Mouse (Mus musculus) limb, embryonic 11.5 days (tissue): ENCODE data around the gene Nanog. TPM values are rescaled to one million over a fixed set of nuclear protein-coding genes. Genes with fewer than 3 reads are reported as not detected.
"Not testable (repeated sequence)": the region's sequence is repeated elsewhere in the genome, so short reads cannot be mapped to it uniquely, and the experiment has no call there.

Experiments used
- ATAC-seq: fragments of 200-750 bp; cut with Nextera tagmentation; 2 replicates; pipeline ENCODE4 v1.8.0; 2017; ENCODE audit warnings: low read depth; ENCODE audit not compliant: insufficient number of reproducible peaks, low FRiP score, low TSS enrichment
- DNase-seq: peaks from one replicate; pipeline ENCODE4 v3.0.0-alpha.2; 2015; ENCODE audit warnings: low spot score
- H3K27ac ChIP-seq: fragments of 300-500 bp; sonication (generic); replicated peaks from 2 replicates; pipeline ENCODE4 v1.5.1; 2014; ENCODE audit warnings: low read depth, mild to moderate bottlenecking, low read length
- H3K27me3 ChIP-seq: fragments of 300-500 bp; sonication (generic); 2 replicates; pipeline ENCODE4 v1.6.1; 2014; ENCODE audit warnings: mild to moderate bottlenecking, low read length, mixed read lengths; ENCODE audit not compliant: control insufficient read depth, insufficient read depth
- H3K36me3 ChIP-seq: fragments of 300-500 bp; sonication (generic); 2 replicates; pipeline ENCODE4 v1.6.1; 2014; ENCODE audit warnings: mild to moderate bottlenecking, low read length, moderate library complexity, mixed read lengths; ENCODE audit not compliant: control insufficient read depth, insufficient read depth
- H3K4me1 ChIP-seq: fragments of 300-500 bp; sonication (generic); 2 replicates; pipeline ENCODE4 v1.6.1; 2014; ENCODE audit warnings: low read length, mixed read lengths; ENCODE audit not compliant: control insufficient read depth, insufficient read depth
- H3K4me2 ChIP-seq: fragments of 300-500 bp; sonication (generic); 2 replicates; pipeline ENCODE4 v1.6.1; 2014; ENCODE audit warnings: low read depth, mild to moderate bottlenecking, moderate library complexity; ENCODE audit not compliant: severe bottlenecking
- H3K4me3 ChIP-seq: fragments of 300-500 bp; sonication (generic); 2 replicates; pipeline ENCODE4 v1.5.1; 2014; ENCODE audit warnings: low read depth, low read length
- H3K9ac ChIP-seq: fragments of 300-500 bp; sonication (generic); 2 replicates; pipeline ENCODE4 v1.6.1; 2014; ENCODE audit warnings: mild to moderate bottlenecking, low read length
- H3K9me3 ChIP-seq: fragments of 300-500 bp; sonication (generic); 2 replicates; pipeline ENCODE4 v1.6.1; 2016; ENCODE audit warnings: low read length; ENCODE audit not compliant: control insufficient read depth
- WGBS: fragments of 180-500 bp; shearing (Covaris S2); extraction: QIAGEN DNeasy Blood & Tissue Kit; methylation state at CpG from one replicate; pipeline ENCODE4 v1.1.7; 2014; 5-methylcytosine and 5-hydroxymethylcytosine counted together
- polyA plus RNA-seq: library from polyadenylated mRNA; unstranded; fragments of >200 nt; fragmentation: Nextera tagmentation; extraction: Ambion mirVana; gene quantifications from 2 replicates; pipeline ENCODE4 v1.2.1, GENCODE M21; 2014

The Nanog gene
- polyA plus RNA-seq, 1 experiment from 2014 or later, result 0.07 TPM

DNA sequence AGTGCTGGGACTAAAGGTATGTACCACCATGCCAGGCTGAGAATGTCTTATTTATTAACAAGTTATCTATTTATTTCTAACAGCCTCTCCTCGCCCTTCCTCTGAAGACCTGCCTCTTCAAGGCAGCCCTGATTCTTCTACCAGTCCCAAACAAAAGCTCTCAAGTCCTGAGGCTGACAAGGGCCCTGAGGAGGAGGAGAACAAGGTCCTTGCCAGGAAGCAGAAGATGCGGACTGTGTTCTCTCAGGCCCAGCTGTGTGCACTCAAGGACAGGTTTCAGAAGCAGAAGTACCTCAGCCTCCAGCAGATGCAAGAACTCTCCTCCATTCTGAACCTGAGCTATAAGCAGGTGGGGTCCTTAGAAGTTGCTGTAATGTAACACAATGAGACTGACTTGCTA is 4.2 kb downstream of the Nanog start:
- Histone ChIP-seq H3K27me3 (peaks cover 14% of the 10 kb centered on the region), H3K4me2 (no peak overlapping the region), H3K27ac (no peak overlapping the region), H3K4me1 (no peaks in the 10 kb centered on the region), H3K9ac (no peak overlapping the region), H3K36me3 (no peaks in the 10 kb centered on the region), H3K4me3 (no peak overlapping the region), H3K9me3 (no peaks in the 10 kb centered on the region)
- 91% methylated on average over 2 of the region's 2 CpGs for WGBS
- ATAC-seq, result no peak
- DNase-seq, result no peak

DNA sequence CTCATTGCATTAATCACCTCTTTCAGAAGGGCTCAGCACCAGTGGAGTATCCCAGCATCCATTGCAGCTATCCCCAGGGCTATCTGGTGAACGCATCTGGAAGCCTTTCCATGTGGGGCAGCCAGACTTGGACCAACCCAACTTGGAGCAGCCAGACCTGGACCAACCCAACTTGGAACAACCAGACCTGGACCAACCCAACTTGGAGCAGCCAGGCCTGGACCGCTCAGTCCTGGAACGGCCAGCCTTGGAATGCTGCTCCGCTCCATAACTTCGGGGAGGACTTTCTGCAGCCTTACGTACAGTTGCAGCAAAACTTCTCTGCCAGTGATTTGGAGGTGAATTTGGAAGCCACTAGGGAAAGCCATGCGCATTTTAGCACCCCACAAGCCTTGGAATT is 5.8 kb downstream of the Nanog start:
- not testable (repeated sequence) for H3K4me1 ChIP-seq, H3K27me3 ChIP-seq, H3K9ac ChIP-seq, H3K9me3 ChIP-seq, H3K27ac ChIP-seq, H3K4me2 ChIP-seq, DNase-seq, H3K36me3 ChIP-seq, H3K4me3 ChIP-seq
- ATAC-seq, result 0 out of 2 replicates have a peak, but pooled peaks have one; percentile 51
- 90% methylated on average over 7 of the region's 7 CpGs for WGBS

DNA sequence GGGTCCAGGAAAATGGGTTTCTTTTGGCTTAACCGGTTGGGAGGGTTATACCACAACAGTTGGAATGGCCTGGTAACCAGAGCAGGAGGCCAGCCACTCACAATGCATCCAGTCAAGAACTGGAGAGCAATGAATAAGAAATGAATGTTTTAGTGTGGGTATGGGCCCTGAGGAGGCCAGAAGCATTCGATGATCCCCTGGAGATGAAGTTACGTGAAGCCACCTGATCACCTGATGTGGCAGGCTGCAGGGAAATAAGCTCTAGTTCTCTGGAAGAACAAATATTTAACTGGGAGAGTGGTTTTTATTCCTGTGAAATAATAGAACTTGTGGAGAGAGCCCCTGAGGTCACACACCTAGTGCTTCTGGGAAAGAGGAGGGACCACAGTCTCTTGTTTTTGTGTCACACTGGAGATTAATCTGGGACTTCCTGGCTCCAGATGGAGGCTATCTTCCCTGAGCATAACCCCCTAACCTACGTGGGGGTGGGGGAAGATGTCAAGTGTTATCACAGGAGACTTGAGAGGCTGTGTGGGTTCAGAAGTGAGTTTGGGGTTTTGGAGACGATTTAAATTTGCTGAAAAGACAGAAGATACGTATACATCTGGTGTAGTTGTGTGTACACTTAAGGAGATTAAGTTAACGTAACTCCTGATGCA is 7.5 kb downstream of the Nanog start:
- Histone ChIP-seq H3K4me2 (no peak overlapping the region), H3K36me3 (no peaks in the 10 kb centered on the region), H3K9me3 (no peaks in the 10 kb centered on the region), H3K27ac (no peak overlapping the region), H3K27me3 (no peaks in the 10 kb centered on the region), H3K4me3 (no peak overlapping the region), H3K4me1 (no peaks in the 10 kb centered on the region), H3K9ac (no peak overlapping the region)
- no peak for DNase-seq
- no peak for ATAC-seq
- WGBS, result 65% methylated on average over 7 of the region's 7 CpGs

DNA sequence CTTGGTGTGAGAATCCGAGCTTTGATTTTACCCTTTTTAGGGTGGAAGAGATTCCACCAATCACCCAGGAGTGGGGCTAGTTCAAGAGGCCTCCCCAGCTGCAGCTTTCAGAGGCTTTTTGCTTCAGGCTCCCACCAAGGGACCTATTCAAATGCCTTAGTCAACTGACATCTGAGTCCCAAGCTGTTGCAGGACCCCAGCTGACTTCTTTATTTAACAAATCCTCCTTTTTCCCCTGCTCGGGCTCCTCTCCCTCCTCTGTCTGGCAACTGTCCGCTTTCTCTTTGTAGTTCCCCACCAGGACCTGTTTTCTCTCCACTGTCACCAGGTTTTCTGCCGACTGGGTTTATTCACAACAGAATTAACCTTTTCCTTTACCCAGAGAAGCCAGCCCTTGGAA is 8.6 kb downstream of the Nanog start:
- H3K4me2 ChIP-seq, result no peak overlapping the region
- no peaks in the 10 kb centered on the region for H3K9me3 ChIP-seq
- ATAC-seq (no peak), DNase-seq (no peak)
- no peaks in the 10 kb centered on the region for H3K4me1 ChIP-seq
- H3K9ac ChIP-seq, result no peak overlapping the region
- H3K27me3 ChIP-seq, result no peaks in the 10 kb centered on the region
- H3K36me3 ChIP-seq, result no peaks in the 10 kb centered on the region
- 4% methylated on average over 4 of the region's 4 CpGs for WGBS
- H3K4me3 ChIP-seq, result no peak overlapping the region
- H3K27ac ChIP-seq, result no peak overlapping the region

DNA sequence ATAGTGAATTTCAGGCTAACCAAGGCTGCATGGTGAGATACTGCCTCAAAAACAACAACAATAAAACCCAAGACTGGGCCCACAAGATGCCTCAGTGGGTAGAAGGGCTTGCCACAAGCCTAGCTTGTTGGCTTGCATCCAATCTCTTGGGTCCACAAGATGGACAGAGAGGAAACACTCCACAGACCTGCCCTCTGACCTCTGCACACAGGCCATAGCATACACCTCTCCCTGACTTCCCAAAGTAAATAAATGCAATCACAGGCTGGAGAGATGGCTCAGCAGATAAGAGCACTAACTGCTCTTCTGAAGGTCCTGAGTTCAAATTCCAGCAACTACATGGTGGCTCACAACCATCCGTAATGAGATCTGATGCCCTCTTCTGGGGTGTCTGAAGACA is 10.9 kb downstream of the Nanog start:
- H3K4me2 ChIP-seq, DNase-seq, H3K27me3 ChIP-seq, H3K9ac ChIP-seq, ATAC-seq, H3K4me1 ChIP-seq, H3K4me3 ChIP-seq, H3K36me3 ChIP-seq, H3K9me3 ChIP-seq, H3K27ac ChIP-seq: not testable (repeated sequence)
- 91% methylated on average over 1 of the region's 1 CpGs for WGBS

DNA sequence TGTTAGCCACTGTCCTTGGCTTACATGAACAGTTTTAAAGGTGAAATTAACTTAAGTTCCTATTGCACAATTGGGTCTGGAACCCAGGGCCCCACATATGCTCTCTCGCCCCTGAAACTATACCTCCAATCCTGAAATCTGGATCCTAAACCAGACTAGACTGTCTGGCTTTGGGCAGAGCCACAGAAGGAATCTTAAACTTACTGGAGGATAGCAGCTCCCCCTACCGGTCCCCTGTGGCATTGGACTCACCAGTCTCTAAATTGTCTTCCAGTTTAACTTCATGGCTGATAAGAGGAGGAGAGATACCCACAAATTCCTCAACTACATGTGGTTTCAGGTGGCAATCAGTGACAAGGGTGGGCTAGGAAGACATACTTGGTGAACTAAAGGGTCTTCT is 12.7 kb downstream of the Nanog start:
- Histone ChIP-seq H3K36me3 (no peaks in the 10 kb centered on the region), H3K27ac (no peak overlapping the region), H3K4me2 (no peak overlapping the region), H3K9ac (no peak overlapping the region), H3K27me3 (no peaks in the 10 kb centered on the region), H3K9me3 (no peaks in the 10 kb centered on the region), H3K4me3 (no peak overlapping the region), H3K4me1 (no peaks in the 10 kb centered on the region)
- WGBS, result 31% methylated on average over 2 of the region's 2 CpGs
- DNase-seq, result peak; percentile 70
- ATAC-seq, result no peak

DNA sequence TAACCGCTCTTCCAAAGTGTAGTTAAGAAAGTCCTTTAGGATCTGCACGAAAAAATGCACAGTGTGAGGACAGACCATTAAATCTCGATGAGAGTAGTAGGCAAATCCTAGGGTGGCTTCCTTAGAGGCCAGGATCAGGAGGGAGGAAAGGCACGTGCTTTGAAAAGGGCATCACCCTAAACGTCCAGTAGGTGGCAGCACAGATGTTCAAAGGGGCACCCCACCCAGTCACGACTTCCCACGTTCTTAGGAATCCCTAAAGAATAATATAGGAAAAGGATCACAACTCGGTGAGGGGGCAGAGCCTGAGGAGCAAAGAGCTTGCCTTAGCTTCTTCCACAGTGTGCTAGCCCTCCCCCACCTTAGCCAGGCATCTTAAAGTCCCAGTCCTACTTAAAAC is 32.7 kb downstream of the Nanog start:
- Histone ChIP-seq H3K4me1 (no peaks in the 10 kb centered on the region), H3K4me2 (no peak overlapping the region), H3K27ac (no peak overlapping the region), H3K4me3 (no peak overlapping the region; the same call in 1 of the 2 replicates), H3K9ac (no peak overlapping the region), H3K27me3 (peaks cover 21% of the 10 kb centered on the region; the same call in 1 of the 2 replicates), H3K36me3 (no peaks in the 10 kb centered on the region), H3K9me3 (no peaks in the 10 kb centered on the region)
- 15% methylated on average over 8 of the region's 8 CpGs for WGBS
- ATAC-seq (peak; percentile 60; the same call in 1 of the 2 replicates), DNase-seq (peak; percentile 80)

DNA sequence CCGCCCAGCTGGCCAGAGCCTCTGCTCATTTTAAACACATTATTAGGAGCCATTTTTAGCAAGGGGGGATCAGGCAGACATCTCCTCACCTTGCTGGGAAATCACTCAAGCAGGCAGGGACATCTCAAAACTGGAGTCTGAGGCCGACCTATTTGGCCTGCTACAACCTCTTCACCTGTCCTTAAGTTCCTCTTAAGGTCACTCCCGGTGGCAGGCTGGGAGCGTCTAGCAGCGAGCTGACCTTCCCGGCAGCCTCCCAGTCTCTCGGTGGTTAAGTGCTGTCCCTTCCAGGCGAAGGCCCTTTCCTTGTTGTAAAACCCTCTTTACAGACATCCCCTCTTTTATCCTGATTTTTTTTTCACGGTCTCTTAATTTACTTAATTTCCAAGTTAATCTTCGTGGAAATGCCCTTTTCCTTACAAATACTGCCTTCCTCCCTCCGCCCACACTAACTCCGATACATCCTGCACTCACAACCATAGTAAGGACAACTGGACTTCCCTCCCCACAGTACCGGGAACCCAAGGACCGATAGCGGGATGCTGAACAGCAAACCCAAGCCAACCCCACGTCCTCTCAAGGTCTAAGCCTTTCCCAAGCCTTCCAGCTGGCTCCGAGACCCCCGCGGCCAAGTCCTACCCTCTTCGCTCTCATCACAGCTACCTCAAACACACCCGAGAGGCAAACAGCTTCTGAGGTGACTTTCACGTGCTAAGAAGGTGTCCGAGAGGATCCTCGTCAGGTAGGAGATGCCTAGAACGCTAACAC is 34.4 kb downstream of the Nanog start:
- Histone ChIP-seq H3K9me3 (no peaks in the 10 kb centered on the region), H3K27me3 (peaks cover 21% of the 10 kb centered on the region; the same call in 1 of the 2 replicates), H3K27ac (no peak overlapping the region), H3K4me3 (peak overlapping the region; percentile 45), H3K4me2 (peak overlapping the region; percentile 53), H3K36me3 (no peaks in the 10 kb centered on the region), H3K9ac (peak overlapping the region; percentile 43), H3K4me1 (no peaks in the 10 kb centered on the region)
- peak; percentile 55 for DNase-seq
- ATAC-seq, result no peak
- WGBS, result 2% methylated on average over 25 of the region's 25 CpGs
